Mouse (Mus musculus) embryonic facial prominence, embryonic 13.5 days (tissue): Measurements from ENCODE around the gene Mepce. TPM values are rescaled to one million over a fixed set of nuclear protein-coding genes. Genes with fewer than 3 reads are reported as not detected.
A peak's percentile ranks its signal among the peaks of the same experiment; 100 is the strongest.

Experiments
- ATAC-seq: fragments of 200-750 bp; cut with Nextera tagmentation; 2 replicates; pipeline ENCODE4 v1.8.0; 2017; ENCODE audit warnings: low read depth; ENCODE audit not compliant: insufficient number of reproducible peaks, insufficient read depth, low FRiP score, low TSS enrichment
- H3K27ac ChIP-seq: fragments of 300-500 bp; sonication (generic); 2 replicates; pipeline ENCODE4 v1.5.1; 2015; ENCODE audit warnings: moderate library complexity, mild to moderate bottlenecking, inconsistent platforms
- H3K27me3 ChIP-seq: fragments of 300-500 bp; sonication (generic); 2 replicates; pipeline ENCODE4 v1.6.1; 2015; ENCODE audit warnings: mild to moderate bottlenecking, inconsistent platforms
- H3K36me3 ChIP-seq: fragments of 300-500 bp; sonication (generic); 2 replicates; pipeline ENCODE4 v1.6.1; 2015; ENCODE audit warnings: mild to moderate bottlenecking, inconsistent platforms
- H3K4me1 ChIP-seq: fragments of 300-500 bp; sonication (generic); 2 replicates; pipeline ENCODE4 v1.6.1; 2015; ENCODE audit warnings: inconsistent platforms
- H3K4me2 ChIP-seq: fragments of 300-500 bp; sonication (generic); 2 replicates; pipeline ENCODE4 v1.6.1; 2015; ENCODE audit warnings: moderate library complexity, mild to moderate bottlenecking, inconsistent platforms
- H3K4me3 ChIP-seq: fragments of 300-500 bp; sonication (generic); 2 replicates; pipeline ENCODE4 v1.5.1; 2015; ENCODE audit warnings: mild to moderate bottlenecking, inconsistent platforms
- H3K9ac ChIP-seq: fragments of 300-500 bp; sonication (generic); 2 replicates; pipeline ENCODE4 v1.6.1; 2015; ENCODE audit warnings: mild to moderate bottlenecking, inconsistent platforms
- H3K9me3 ChIP-seq: fragments of 300-500 bp; sonication (generic); 2 replicates; pipeline ENCODE4 v1.6.1; 2016; ENCODE audit warnings: inconsistent platforms
- WGBS: fragments of 180-500 bp; shearing (Covaris S2); methylation state at CpG from one replicate; pipeline ENCODE4 v1.1.7; 2015; ENCODE audit warnings: mixed read lengths; 5-methylcytosine and 5-hydroxymethylcytosine counted together
- polyA plus RNA-seq: library from polyadenylated mRNA; unstranded; fragments of >200 nt; fragmentation: Nextera tagmentation; extraction: Ambion mirVana; gene quantifications from 2 replicates; pipeline ENCODE4 v1.2.1, GENCODE M21; 2015

Gene Mepce
- polyA plus RNA-seq, 1 experiment from 2014 or later = 14.7 TPM

- peaks cover 39% of the 10 kb centered on the region for H3K4me1 ChIP-seq
- H3K4me3 ChIP-seq = peak overlapping the region; percentile 69
- under 1% methylated on average over 20 of the region's 20 CpGs for WGBS
- peak overlapping the region; percentile 90 for H3K9ac ChIP-seq
- no peaks in the 10 kb centered on the region for H3K27me3 ChIP-seq
- ATAC-seq = no peak
- H3K9me3 ChIP-seq = no peaks in the 10 kb centered on the region
- H3K27ac ChIP-seq = peak overlapping the region; percentile 98
- peak overlapping the region; percentile 99 for H3K4me2 ChIP-seq
- peaks cover 13% of the 10 kb centered on the region for H3K36me3 ChIP-seq
These were observed 41.1 kb downstream of the Mepce start for GRCm38 (mm10) chr5:137746282-137746850.

- Histone ChIP-seq H3K4me3 (peak within 1 kb of the TSS; percentile 69), H3K4me1 (peaks cover 39% of the 10 kb centered on the region), H3K9ac (peak within 1 kb of the TSS; percentile 90), H3K27ac (peak within 1 kb of the TSS; percentile 98), H3K27me3 (no peaks in the 10 kb centered on the region), H3K4me2 (peak within 1 kb of the TSS; percentile 99), H3K9me3 (no peaks in the 10 kb centered on the region), H3K36me3 (peaks cover 4% of the 10 kb centered on the region)
- peak; percentile 85 for ATAC-seq
- 3% methylated on average over 28 of the region's 28 CpGs for WGBS
These were observed 42.0 kb downstream of the Mepce start, which contains the start of gene Tsc22d4 for GRCm38 (mm10) chr5:137745214-137746171. Gene Tsc22d4, plus strand, starts transcription at chr5:137745730.

- 77% methylated on average over 7 of the region's 7 CpGs for WGBS
- no peak overlapping the region for H3K27ac ChIP-seq
These were observed 43.3 kb downstream of the Mepce start for GRCm38 (mm10) chr5:137744197-137744596.

GRCm38 (mm10) chr5:137742836-137743235, 44.6 kb downstream of the Mepce start:
- WGBS = 95% methylated on average over 6 of the region's 6 CpGs
- H3K4me1 ChIP-seq = peaks cover 45% of the 10 kb centered on the region

More at GRCm38 (mm10) chr5:137744197-137744596, 43.3 kb downstream of the Mepce start:
- Histone ChIP-seq H3K4me3 (no peak overlapping the region), H3K9ac (no peak overlapping the region), H3K9me3 (no peaks in the 10 kb centered on the region), H3K4me1 (peaks cover 48% of the 10 kb centered on the region), H3K27me3 (no peaks in the 10 kb centered on the region), H3K36me3 (no peaks in the 10 kb centered on the region), H3K4me2 (no peak overlapping the region)
- ATAC-seq = no peak

GRCm38 (mm10) chr5:137742048-137742447, 45.4 kb downstream of the Mepce start:
- no peak overlapping the region; the same call in 1 of the 2 replicates for H3K9ac ChIP-seq
- peaks cover 11% of the 10 kb centered on the region for H3K36me3 ChIP-seq
- H3K9me3 ChIP-seq = no peaks in the 10 kb centered on the region
- ATAC-seq = no peak
- H3K4me1 ChIP-seq = peaks cover 42% of the 10 kb centered on the region
- H3K4me2 ChIP-seq = peak overlapping the region; percentile 92
- WGBS = 47% methylated on average over 10 of the region's 10 CpGs
- H3K27ac ChIP-seq = no peak overlapping the region
- no peaks in the 10 kb centered on the region for H3K27me3 ChIP-seq
- H3K4me3 ChIP-seq = peak overlapping the region; percentile 66

More at GRCm38 (mm10) chr5:137742836-137743235, 44.6 kb downstream of the Mepce start:
- Histone ChIP-seq H3K4me3 (no peak overlapping the region), H3K4me2 (no peak overlapping the region), H3K27me3 (no peaks in the 10 kb centered on the region), H3K9me3 (no peaks in the 10 kb centered on the region), H3K27ac (no peak overlapping the region), H3K9ac (no peak overlapping the region), H3K36me3 (peaks cover 7% of the 10 kb centered on the region; the same call in 1 of the 2 replicates)
- ATAC-seq = no peak

- H3K4me2 ChIP-seq = peak within 1 kb of the TSS; percentile 92
- H3K36me3 ChIP-seq = peaks cover 19% of the 10 kb centered on the region
- peak; percentile 82 for ATAC-seq
- H3K4me3 ChIP-seq = peak within 1 kb of the TSS; percentile 66
- WGBS = under 1% methylated on average over 71 of the region's 71 CpGs
- peak within 1 kb of the TSS; percentile 80 for H3K9ac ChIP-seq
- H3K27ac ChIP-seq = peak within 1 kb of the TSS; percentile 71
- no peaks in the 10 kb centered on the region for H3K27me3 ChIP-seq
- no peaks in the 10 kb centered on the region for H3K9me3 ChIP-seq
- peaks cover 42% of the 10 kb centered on the region for H3K4me1 ChIP-seq
These were observed 46.2 kb downstream of the Mepce start, which contains the start of gene Nyap1 for GRCm38 (mm10) chr5:137741023-137741931. Gene Nyap1, minus strand, starts transcription at chr5:137741607.

- Histone ChIP-seq H3K4me1 (peaks cover 41% of the 10 kb centered on the region), H3K4me3 (peak overlapping the region; percentile 66), H3K9me3 (no peaks in the 10 kb centered on the region), H3K9ac (peak overlapping the region; percentile 80), H3K36me3 (peaks cover 27% of the 10 kb centered on the region), H3K27me3 (no peaks in the 10 kb centered on the region), H3K4me2 (peak overlapping the region; percentile 92), H3K27ac (peak overlapping the region; percentile 71; the same call in 1 of the 2 replicates)
- 4% methylated on average over 11 of the region's 11 CpGs for WGBS
- 0 out of 2 replicates have a peak, but pooled peaks have one; percentile 1 for ATAC-seq
These were observed 46.9 kb downstream of the Mepce start for GRCm38 (mm10) chr5:137740506-137740905.

GRCm38 (mm10) chr5:137739471-137739870, 48.0 kb downstream of the Mepce start:
- WGBS = 56% methylated on average over 9 of the region's 9 CpGs
- Histone ChIP-seq H3K36me3 (peaks cover 37% of the 10 kb centered on the region), H3K9ac (peak overlapping the region; percentile 80), H3K4me3 (peak overlapping the region; percentile 66), H3K27ac (peak overlapping the region; percentile 68), H3K4me1 (peaks cover 44% of the 10 kb centered on the region), H3K27me3 (no peaks in the 10 kb centered on the region), H3K4me2 (peak overlapping the region; percentile 92), H3K9me3 (no peaks in the 10 kb centered on the region)
- ATAC-seq = no peak

- Histone ChIP-seq H3K36me3 (peaks cover 47% of the 10 kb centered on the region), H3K4me3 (0 out of 2 replicates have a peak overlapping the region, but pooled peaks have one; percentile 66), H3K9me3 (no peaks in the 10 kb centered on the region), H3K9ac (peak overlapping the region; percentile 32; the same call in 1 of the 2 replicates), H3K27ac (no peak overlapping the region), H3K4me1 (peaks cover 52% of the 10 kb centered on the region), H3K4me2 (0 out of 2 replicates have a peak overlapping the region, but pooled peaks have one; percentile 92), H3K27me3 (no peaks in the 10 kb centered on the region)
- ATAC-seq = no peak
- WGBS = 44% methylated on average over 5 of the region's 5 CpGs
These were observed 48.9 kb downstream of the Mepce start for GRCm38 (mm10) chr5:137738516-137738915.

GRCm38 (mm10) chr5:137737400-137737940, 50.0 kb downstream of the Mepce start:
- Histone ChIP-seq H3K4me3 (no peak overlapping the region), H3K27me3 (no peaks in the 10 kb centered on the region), H3K4me2 (no peak overlapping the region), H3K4me1 (peaks cover 52% of the 10 kb centered on the region), H3K36me3 (peaks cover 56% of the 10 kb centered on the region), H3K9ac (no peak overlapping the region), H3K27ac (no peak overlapping the region), H3K9me3 (no peaks in the 10 kb centered on the region)
- ATAC-seq = no peak
- 80% methylated on average over 6 of the region's 6 CpGs for WGBS
